Mouse (Mus musculus): ENCODE measurements around the gene BC030499. TPM values are rescaled to one million over a fixed set of nuclear protein-coding genes. Genes with fewer than 3 reads are reported as not detected.

The BC030499 gene
- polyA plus RNA-seq (2015; fragmentation: Nextera tagmentation; extraction: Ambion mirVana), result 0.20 and 0.29 TPM in 2 replicates

DNA sequence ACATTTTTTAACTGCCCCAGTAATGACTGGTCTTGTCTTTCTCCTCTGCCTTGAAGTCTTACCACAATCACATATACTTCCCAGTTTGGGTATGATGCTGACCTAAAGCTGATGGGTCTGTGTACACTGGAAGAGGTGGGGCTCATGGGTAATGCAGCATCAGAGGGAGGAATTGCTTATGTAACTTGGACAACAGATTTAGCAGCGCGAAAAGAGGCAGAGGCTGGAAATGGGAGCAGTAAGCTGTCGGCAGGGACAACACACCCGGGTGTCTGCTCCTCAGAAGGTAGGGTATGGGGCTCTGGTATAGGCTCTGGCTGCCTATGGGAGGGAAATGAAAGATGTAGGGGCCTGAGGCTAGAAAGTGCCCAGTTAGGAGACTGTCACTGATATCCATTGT, at the start of gene BC030499:
Gene BC030499 (plus strand): TSS at position 188 of the 400 bp plus-strand sequence.
- Histone ChIP-seq H3K4me3 (no peak within 1 kb of the TSS), H3K27me3 (replicated peaks) (no peaks in the 10 kb centered on the region), H3K27ac (replicated peaks) (no peak within 1 kb of the TSS), H3K4me1 (no peaks in the 10 kb centered on the region), H3K36me3 (peaks cover 77% of the 10 kb centered on the region), H3K4me2 (no peak within 1 kb of the TSS), H3K9ac (no peak within 1 kb of the TSS), H3K9me3 (no peaks in the 10 kb centered on the region)
- no peak for ATAC-seq (ENCODE audit: extremely low read depth, insufficient number of reproducible peaks, low FRiP score, low TSS enrichment)
- 86% methylated on average over 4 of the region's 4 CpGs for WGBS

GRCm38 (mm10) chr11:78245261-78245626, 45.4 kb upstream of the BC030499 start:
- Histone ChIP-seq H3K4me3 (peak overlapping the region; percentile 99), H3K9me3 (no peaks in the 10 kb centered on the region), H3K4me1 (peaks cover 44% of the 10 kb centered on the region), H3K27me3 (replicated peaks) (no peaks in the 10 kb centered on the region), H3K9ac (peak overlapping the region; percentile 99), H3K4me2 (peak overlapping the region; percentile 91), H3K36me3 (peaks cover 12% of the 10 kb centered on the region), H3K27ac (replicated peaks) (peak overlapping the region; percentile 95)
- ATAC-seq (ENCODE audit: extremely low read depth, insufficient number of reproducible peaks, low FRiP score, low TSS enrichment), result peak; percentile 21; the same call in 1 of the 2 replicates
- WGBS, result 1% methylated on average over 19 of the region's 19 CpGs

- under 1% methylated on average over 50 of the region's 50 CpGs for WGBS
- Histone ChIP-seq H3K4me3 (peak within 1 kb of the TSS; percentile 99), H3K9me3 (no peaks in the 10 kb centered on the region)
Observed at GRCm38 (mm10) chr11:78245627-78246317, 44.9 kb upstream of the BC030499 start, which contains the start of the genes Sdf2 and Supt6. Gene Sdf2, plus strand, starts transcription at chr11:78245746. Gene Supt6, minus strand, starts transcription at chr11:78245987.

GRCm38 (mm10) chr11:78246318-78247011, 44.2 kb upstream of the BC030499 start:
- Histone ChIP-seq H3K9me3 (no peaks in the 10 kb centered on the region), H3K27me3 (replicated peaks) (no peaks in the 10 kb centered on the region), H3K27ac (replicated peaks) (peak overlapping the region; percentile 95), H3K4me1 (peaks cover 41% of the 10 kb centered on the region), H3K9ac (peak overlapping the region; percentile 99), H3K4me3 (peak overlapping the region; percentile 99), H3K4me2 (peak overlapping the region; percentile 91), H3K36me3 (peaks cover 16% of the 10 kb centered on the region)
- 44% methylated on average over 7 of the region's 7 CpGs for WGBS
- ATAC-seq (ENCODE audit: extremely low read depth, insufficient number of reproducible peaks, low FRiP score, low TSS enrichment), result no peak

More at GRCm38 (mm10) chr11:78245627-78246317, 44.9 kb upstream of the BC030499 start, which contains the start of the genes Sdf2 and Supt6:
- peak; percentile 84 for ATAC-seq (ENCODE audit: extremely low read depth, insufficient number of reproducible peaks, low FRiP score, low TSS enrichment)
- H3K27me3 ChIP-seq (replicated peaks), result no peaks in the 10 kb centered on the region
- peaks cover 41% of the 10 kb centered on the region for H3K4me1 ChIP-seq
- peak within 1 kb of the TSS; percentile 95 for H3K27ac ChIP-seq (replicated peaks)
- peak within 1 kb of the TSS; percentile 91 for H3K4me2 ChIP-seq
- peak within 1 kb of the TSS; percentile 99 for H3K9ac ChIP-seq
- peaks cover 12% of the 10 kb centered on the region for H3K36me3 ChIP-seq

DNA sequence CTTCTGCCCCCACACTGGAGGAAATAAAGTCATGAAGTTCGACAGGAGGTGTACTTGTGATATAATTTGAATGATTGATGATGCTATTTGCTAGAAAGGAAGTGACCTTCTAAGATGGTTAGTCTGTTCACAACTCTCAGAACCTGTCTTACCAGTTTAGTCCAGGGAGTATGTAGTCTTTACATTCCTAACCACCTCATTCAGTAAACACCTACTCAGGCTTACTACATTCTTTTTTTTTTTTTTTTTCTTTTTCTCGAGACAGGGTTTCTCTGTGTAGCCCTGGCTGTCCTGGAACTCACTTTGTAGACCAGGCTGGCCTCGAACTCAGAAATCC, 43.7 kb upstream of the BC030499 start:
- no peaks in the 10 kb centered on the region for H3K27me3 ChIP-seq (replicated peaks)
- H3K36me3 ChIP-seq, result peaks cover 21% of the 10 kb centered on the region
- H3K4me2 ChIP-seq, result peak overlapping the region; percentile 91
- no peaks in the 10 kb centered on the region for H3K9me3 ChIP-seq
- peaks cover 40% of the 10 kb centered on the region for H3K4me1 ChIP-seq
- peak overlapping the region; percentile 99 for H3K9ac ChIP-seq
- no peak for ATAC-seq (ENCODE audit: extremely low read depth, insufficient number of reproducible peaks, low FRiP score, low TSS enrichment)
- peak overlapping the region; percentile 99 for H3K4me3 ChIP-seq
- H3K27ac ChIP-seq (replicated peaks), result no peak overlapping the region
- 46% methylated on average over 3 of the region's 3 CpGs for WGBS

DNA sequence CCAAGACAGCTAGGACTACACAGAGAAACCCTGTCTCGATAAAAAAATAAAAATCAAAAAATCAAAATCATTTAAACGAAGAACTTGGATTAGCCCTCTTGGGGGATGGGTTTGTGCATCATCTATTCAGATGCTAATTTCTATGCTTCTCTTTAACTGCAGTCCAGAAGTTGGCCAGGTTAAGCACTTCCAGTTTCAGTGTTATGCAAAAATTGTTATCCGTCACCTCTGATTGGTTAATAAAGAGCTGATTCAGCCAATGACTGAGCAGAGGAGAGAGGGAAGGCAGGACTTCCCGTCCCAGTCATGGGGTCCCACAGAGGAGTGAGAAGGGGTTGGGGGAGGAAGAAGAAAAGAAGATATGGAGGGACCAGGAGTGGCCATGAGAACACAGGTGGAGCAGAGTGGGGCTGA, 42.9 kb upstream of the BC030499 start:
- H3K9ac ChIP-seq, result no peak overlapping the region
- no peaks in the 10 kb centered on the region for H3K9me3 ChIP-seq
- 64% methylated on average over 4 of the region's 4 CpGs for WGBS
- 0 out of 2 replicates have a peak overlapping the region, but pooled peaks have one; percentile 91 for H3K4me2 ChIP-seq
- no peak for ATAC-seq (ENCODE audit: extremely low read depth, insufficient number of reproducible peaks, low FRiP score, low TSS enrichment)
- H3K4me3 ChIP-seq, result no peak overlapping the region
- no peak overlapping the region for H3K27ac ChIP-seq (replicated peaks)
- no peaks in the 10 kb centered on the region for H3K27me3 ChIP-seq (replicated peaks)
- peaks cover 36% of the 10 kb centered on the region for H3K4me1 ChIP-seq
- H3K36me3 ChIP-seq, result peaks cover 29% of the 10 kb centered on the region

DNA sequence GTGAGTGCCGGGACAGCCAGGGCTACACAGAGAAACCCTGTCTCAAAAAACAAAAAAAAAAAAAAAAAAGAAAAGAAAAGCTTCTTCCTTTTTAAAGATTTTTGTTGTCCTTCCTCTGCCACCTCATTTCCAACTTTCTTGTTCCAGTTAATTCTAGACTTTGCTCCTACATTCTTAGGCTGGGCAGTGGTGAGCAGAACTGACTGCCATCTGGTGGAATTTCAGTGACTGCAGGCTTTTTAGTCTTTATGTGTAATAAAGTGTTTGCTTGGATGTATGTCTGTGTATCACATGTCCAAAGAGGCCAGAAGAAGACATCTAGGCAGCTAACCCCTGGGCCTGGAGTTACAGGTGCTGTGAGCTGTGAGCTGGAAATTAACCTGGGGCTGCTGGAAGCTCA, 34.0 kb upstream of the BC030499 start:
- Histone ChIP-seq H3K9ac (no peak overlapping the region), H3K27me3 (replicated peaks) (peaks cover 15% of the 10 kb centered on the region), H3K27ac (replicated peaks) (no peak overlapping the region), H3K4me3 (no peak overlapping the region), H3K4me2 (no peak overlapping the region), H3K36me3 (peaks cover 34% of the 10 kb centered on the region), H3K4me1 (no peaks in the 10 kb centered on the region), H3K9me3 (no peaks in the 10 kb centered on the region)
- no peak for ATAC-seq (ENCODE audit: extremely low read depth, insufficient number of reproducible peaks, low FRiP score, low TSS enrichment)
- 75% methylated on average over 1 of the region's 1 CpGs for WGBS

DNA sequence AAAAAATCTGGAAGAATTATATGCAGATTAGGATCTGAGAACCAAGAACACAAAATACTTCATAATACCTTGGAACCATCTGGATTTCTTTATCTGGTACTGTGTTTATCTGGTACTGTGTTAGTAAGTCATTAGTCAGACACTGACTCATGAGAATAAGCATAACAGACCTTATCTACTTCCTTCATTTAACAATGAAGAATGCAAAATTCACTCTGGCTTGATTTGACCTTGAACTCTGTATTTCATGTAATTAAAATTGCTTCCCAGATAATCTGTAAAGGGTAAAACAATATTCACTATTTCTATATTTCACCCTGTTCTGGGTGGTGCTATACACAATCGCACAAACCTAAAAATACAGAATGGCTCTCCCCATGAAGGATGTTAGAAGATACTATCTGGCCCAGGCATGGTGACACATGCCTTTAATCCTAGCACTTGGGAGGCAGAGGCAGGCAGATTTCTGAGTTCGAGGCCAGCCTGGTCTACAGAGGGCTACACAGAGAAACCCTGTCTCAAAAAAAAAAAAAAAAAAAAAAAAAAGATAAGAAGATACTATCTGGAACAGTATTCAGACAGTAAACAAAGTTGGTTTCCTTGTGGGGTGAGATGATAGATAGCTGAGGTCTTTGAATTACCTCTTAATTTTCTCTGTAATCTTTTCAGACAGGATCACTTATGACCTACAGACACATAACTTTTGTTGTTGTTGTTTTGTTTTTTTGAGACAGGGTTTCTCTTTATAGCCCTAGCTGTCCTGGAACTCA, 30.0 kb upstream of the BC030499 start:
- 85% methylated on average over 2 of the region's 2 CpGs for WGBS
- ATAC-seq (ENCODE audit: extremely low read depth, insufficient number of reproducible peaks, low FRiP score, low TSS enrichment), result no peak

DNA sequence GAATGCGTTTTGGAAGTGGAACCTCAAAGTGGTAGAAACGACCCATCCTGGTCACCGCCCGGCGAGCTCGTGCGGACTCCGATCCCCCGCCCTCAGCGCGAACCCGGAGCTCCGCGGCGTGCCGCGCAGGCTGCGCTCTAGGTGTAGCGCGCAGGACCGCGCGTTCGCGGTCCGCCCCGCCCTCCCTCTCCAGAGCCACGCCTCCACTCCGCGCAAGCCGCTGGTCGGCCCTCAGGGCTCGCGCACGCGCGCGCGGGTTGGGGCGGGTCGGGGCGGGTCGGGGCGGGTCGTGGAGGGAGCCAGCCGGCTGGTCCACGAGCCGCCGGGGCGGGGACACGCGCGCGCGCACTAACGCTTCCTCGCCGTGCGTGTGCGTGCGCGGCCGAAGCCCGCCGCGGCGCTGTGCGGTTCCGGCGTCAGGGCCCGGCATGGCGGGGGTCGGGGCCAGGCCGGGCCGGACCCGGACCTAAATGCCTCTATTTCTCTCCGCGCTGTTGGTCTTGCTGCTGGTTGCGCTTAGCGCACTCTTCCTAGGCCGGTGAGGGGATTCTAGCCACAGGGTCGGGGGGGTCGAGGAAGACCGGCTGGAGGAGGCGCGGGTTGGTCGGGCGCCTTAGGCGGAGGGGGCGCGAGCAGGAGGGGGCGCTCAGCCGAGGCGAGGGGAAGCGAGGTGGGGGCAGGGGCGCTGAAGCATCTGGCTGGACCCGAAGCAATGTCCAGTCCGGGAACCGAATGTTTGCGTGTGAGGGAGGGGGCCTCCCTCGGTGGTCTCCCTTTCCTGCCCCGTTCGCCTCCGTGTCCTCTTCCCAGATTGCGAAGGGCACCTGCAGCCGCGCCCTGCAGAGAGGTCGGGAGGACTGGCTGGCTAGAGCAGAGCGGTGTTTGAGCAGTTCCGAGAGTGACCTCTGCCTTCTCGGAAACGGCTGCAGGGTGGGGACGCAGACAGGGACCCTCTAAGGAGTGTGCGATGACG, 29.0 kb upstream of the BC030499 start, which contains the start of gene 2610507B11Rik:
Gene 2610507B11Rik (plus strand): TSS at position 373 of the 973 bp plus-strand sequence.
- Histone ChIP-seq H3K27me3 (replicated peaks) (peaks cover 15% of the 10 kb centered on the region), H3K4me2 (peak within 1 kb of the TSS; percentile 82), H3K4me1 (peaks cover 15% of the 10 kb centered on the region), H3K27ac (replicated peaks) (peak within 1 kb of the TSS; percentile 87), H3K4me3 (peak within 1 kb of the TSS; percentile 93), H3K9me3 (no peaks in the 10 kb centered on the region), H3K9ac (peak within 1 kb of the TSS; percentile 93), H3K36me3 (peaks cover 37% of the 10 kb centered on the region)
- under 1% methylated on average over 115 of the region's 115 CpGs for WGBS
- ATAC-seq (ENCODE audit: extremely low read depth, insufficient number of reproducible peaks, low FRiP score, low TSS enrichment), result peak; percentile 95

More for the DNA sequence above, 30.0 kb upstream of the BC030499 start:
- H3K4me3 ChIP-seq, result peak overlapping the region; percentile 93
- H3K9me3 ChIP-seq, result no peaks in the 10 kb centered on the region
- peaks cover 15% of the 10 kb centered on the region for H3K4me1 ChIP-seq
- H3K4me2 ChIP-seq, result peak overlapping the region; percentile 82
- H3K9ac ChIP-seq, result no peak overlapping the region; the same call in 1 of the 2 replicates
- peaks cover 15% of the 10 kb centered on the region for H3K27me3 ChIP-seq (replicated peaks)
- H3K27ac ChIP-seq (replicated peaks), result no peak overlapping the region
- peaks cover 28% of the 10 kb centered on the region for H3K36me3 ChIP-seq

DNA sequence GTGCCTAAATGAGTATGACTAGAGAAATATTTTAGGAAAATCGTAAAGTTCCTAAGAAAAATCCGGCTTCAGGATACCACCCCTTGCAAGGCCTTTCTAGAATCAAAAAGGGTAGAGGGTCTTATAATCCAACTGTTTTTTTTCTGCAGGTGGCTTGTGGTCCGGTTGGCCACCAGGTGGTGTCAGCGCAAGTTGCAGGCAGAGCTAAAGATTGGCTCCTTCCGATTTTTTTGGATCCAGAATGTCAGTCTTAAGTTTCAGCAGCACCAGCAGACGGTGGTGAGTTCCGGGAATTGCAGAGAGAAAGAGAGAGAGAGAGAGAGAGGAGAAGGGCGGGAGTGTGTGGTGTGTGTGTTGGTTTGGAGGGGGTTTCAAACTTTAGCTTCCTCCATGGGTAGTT, 28.1 kb upstream of the BC030499 start:
- 2% methylated on average over 8 of the region's 8 CpGs for WGBS
- Histone ChIP-seq H3K9ac (peak overlapping the region; percentile 93), H3K4me3 (peak overlapping the region; percentile 93), H3K27ac (replicated peaks) (peak overlapping the region; percentile 87; the same call in 1 of the 2 replicates), H3K4me1 (peaks cover 15% of the 10 kb centered on the region), H3K9me3 (no peaks in the 10 kb centered on the region), H3K36me3 (peaks cover 45% of the 10 kb centered on the region), H3K27me3 (replicated peaks) (peaks cover 15% of the 10 kb centered on the region), H3K4me2 (peak overlapping the region; percentile 82)
- no peak for ATAC-seq (ENCODE audit: extremely low read depth, insufficient number of reproducible peaks, low FRiP score, low TSS enrichment)
